Mouse (Mus musculus): ENCODE measurements around the gene Ypel3.
"Not testable (repeated sequence)": the region's sequence is repeated elsewhere in the genome, so short reads cannot be mapped to it uniquely, and the experiment has no call there.

Gene Ypel3

DNA sequence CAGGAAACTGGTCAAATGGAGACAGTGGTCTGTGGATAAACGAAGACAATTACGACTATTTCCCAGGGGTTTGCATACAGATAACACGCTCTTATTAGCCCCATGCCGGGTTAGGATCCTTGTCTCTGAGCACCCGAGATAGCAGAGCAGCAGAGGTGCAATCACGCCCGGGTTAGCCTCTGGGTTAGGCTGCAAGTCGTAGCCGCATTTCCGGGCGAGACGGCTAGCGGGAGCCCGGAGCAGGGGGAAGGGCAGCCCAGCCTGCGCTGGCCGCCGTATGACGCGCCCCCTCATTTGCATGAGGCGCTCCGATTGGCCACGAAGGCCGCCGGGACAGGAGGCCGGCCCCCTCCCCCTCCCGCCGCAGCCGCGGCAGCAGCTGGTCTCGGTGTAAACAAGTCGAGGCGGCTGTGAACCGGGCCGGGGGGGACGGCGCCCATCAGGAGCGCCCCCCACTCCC lies at the start of gene Ypel3:
TSS of gene Ypel3 (plus strand) at position 358 of the 460 bp plus-strand sequence.
- Histone ChIP-seq H3K36me3 (ENCODE audit: control insufficient read depth, insufficient read depth, low read length, poor library complexity, severe bottlenecking) (peaks cover 5% of the 10 kb centered on the region), H3K27me3 (ENCODE audit: control insufficient read depth, insufficient read depth, low read length, poor library complexity, severe bottlenecking) (no peaks in the 10 kb centered on the region)
- peak; percentile 92 for DNase-seq (ENCODE audit: low read depth, low spot score)

GRCm38 (mm10) chr7:126730256-126730789 lies 46.4 kb upstream of the Ypel3 start:
- not testable (repeated sequence) for DNase-seq (ENCODE audit: low read depth, low spot score); H3K36me3 ChIP-seq (ENCODE audit: control insufficient read depth, insufficient read depth, low read length, poor library complexity, severe bottlenecking); H3K27me3 ChIP-seq (ENCODE audit: control insufficient read depth, insufficient read depth, low read length, poor library complexity, severe bottlenecking)

DNA sequence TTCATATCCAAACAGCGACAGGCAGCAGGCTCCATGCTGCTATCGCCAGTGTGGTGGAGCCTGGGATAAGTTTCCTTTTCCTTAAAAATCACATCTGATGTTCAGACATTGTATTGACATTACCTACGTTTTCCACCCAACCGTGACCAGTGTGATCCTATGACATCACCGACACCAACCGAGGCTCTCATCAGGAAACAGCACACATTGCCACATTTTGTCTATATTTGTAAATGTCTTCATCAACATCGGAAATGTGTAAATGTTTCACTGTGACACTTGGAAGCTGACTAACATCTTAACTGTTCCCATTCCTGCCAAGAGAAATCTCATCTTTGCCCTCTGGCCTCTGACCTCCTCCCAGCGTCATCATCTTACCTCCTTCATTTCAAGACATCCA lies 40.6 kb upstream of the Ypel3 start:
- no peak for DNase-seq (ENCODE audit: low read depth, low spot score)
- H3K27me3 ChIP-seq (ENCODE audit: control insufficient read depth, insufficient read depth, low read length, poor library complexity, severe bottlenecking): no peaks in the 10 kb centered on the region
- no peaks in the 10 kb centered on the region for H3K36me3 ChIP-seq (ENCODE audit: control insufficient read depth, insufficient read depth, low read length, poor library complexity, severe bottlenecking)

DNA sequence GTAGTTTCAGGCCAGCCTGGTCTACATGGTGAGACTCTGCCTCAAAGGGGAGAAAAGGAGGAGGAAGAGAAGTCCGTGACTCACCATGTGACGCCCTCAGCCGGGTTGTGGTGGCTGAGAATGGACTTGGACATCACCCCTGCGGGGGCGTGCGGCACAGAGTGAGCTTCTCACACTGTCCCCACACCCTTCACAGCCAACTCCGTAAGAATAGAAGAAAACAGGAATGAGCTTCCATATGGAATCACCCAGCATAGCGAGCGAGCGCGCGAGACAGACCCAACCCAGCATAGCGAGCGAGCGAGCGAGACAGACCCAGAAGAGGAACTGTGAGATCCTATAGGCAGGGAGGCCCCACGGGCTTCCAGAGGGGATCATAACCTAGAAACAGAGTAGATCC lies 37.2 kb upstream of the Ypel3 start:
- Histone ChIP-seq H3K36me3 (ENCODE audit: control insufficient read depth, insufficient read depth, low read length, poor library complexity, severe bottlenecking) (no peaks in the 10 kb centered on the region), H3K27me3 (ENCODE audit: control insufficient read depth, insufficient read depth, low read length, poor library complexity, severe bottlenecking) (no peaks in the 10 kb centered on the region)
- DNase-seq (ENCODE audit: low read depth, low spot score): no peak

DNA sequence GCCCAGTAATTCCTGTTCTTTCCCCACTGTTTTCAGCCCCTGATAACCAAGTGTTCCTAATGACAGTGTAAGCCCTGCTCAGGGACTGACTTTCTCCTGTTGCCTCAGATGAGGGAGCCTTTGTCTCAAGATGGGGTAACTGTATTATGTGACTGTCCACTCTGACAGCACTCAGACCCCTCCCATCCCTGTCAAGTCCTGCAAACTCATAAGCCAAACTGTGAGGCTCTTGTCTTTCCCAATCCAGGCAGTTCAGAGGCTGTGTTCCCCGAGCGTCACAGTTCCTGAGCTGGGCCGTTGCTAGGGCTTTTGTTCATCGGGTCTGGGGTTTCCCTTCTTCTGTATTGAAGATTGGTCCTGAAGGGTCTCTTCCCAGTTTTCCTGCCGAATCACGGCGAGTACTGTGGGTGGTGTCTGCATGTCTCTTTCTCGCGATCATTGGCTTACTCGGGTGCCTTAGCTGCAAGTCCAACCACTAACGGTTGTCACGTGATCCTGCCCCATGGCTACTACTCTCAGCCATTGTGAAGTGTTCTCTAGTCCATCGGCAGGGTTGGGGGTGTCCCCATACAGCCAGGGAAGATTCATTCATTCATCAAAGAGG lies 36.5 kb upstream of the Ypel3 start:
- Histone ChIP-seq H3K36me3 (ENCODE audit: control insufficient read depth, insufficient read depth, low read length, poor library complexity, severe bottlenecking) (no peaks in the 10 kb centered on the region), H3K27me3 (ENCODE audit: control insufficient read depth, insufficient read depth, low read length, poor library complexity, severe bottlenecking) (no peaks in the 10 kb centered on the region)
- no peak for DNase-seq (ENCODE audit: low read depth, low spot score)

DNA sequence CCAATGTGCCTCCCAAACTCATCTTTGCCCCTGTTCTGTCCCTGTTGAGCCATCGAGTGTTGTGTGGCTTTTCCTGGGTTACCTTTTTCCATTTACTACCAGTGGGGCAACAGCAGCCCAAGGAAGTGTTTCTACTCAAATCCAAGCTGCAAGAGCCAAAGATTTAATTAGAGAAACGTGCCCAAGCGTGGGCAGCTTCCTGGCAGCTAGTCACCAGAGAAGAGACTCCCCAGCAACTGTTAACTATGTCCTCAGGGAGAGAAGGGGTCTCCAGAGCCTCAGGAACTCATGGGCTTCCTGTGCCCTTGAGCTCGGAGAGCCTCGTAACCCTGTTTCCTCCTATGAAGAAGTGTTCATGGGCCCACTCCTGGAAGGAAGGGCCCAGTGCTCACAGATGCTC lies 35.8 kb upstream of the Ypel3 start:
- H3K36me3 ChIP-seq (ENCODE audit: control insufficient read depth, insufficient read depth, low read length, poor library complexity, severe bottlenecking): no peaks in the 10 kb centered on the region
- no peaks in the 10 kb centered on the region for H3K27me3 ChIP-seq (ENCODE audit: control insufficient read depth, insufficient read depth, low read length, poor library complexity, severe bottlenecking)
- no peak for DNase-seq (ENCODE audit: low read depth, low spot score)

- Histone ChIP-seq H3K27me3 (ENCODE audit: control insufficient read depth, insufficient read depth, low read length, poor library complexity, severe bottlenecking) (no peaks in the 10 kb centered on the region), H3K36me3 (ENCODE audit: control insufficient read depth, insufficient read depth, low read length, poor library complexity, severe bottlenecking) (no peaks in the 10 kb centered on the region)
- DNase-seq (ENCODE audit: low read depth, low spot score): no peak
These were observed 35.3 kb upstream of the Ypel3 start for GRCm38 (mm10) chr7:126741452-126741851.

- DNase-seq (ENCODE audit: low read depth, low spot score): no peak
- Histone ChIP-seq H3K27me3 (ENCODE audit: control insufficient read depth, insufficient read depth, low read length, poor library complexity, severe bottlenecking) (no peaks in the 10 kb centered on the region), H3K36me3 (ENCODE audit: control insufficient read depth, insufficient read depth, low read length, poor library complexity, severe bottlenecking) (no peaks in the 10 kb centered on the region)
These were observed 34.7 kb upstream of the Ypel3 start for GRCm38 (mm10) chr7:126741964-126742482.

DNA sequence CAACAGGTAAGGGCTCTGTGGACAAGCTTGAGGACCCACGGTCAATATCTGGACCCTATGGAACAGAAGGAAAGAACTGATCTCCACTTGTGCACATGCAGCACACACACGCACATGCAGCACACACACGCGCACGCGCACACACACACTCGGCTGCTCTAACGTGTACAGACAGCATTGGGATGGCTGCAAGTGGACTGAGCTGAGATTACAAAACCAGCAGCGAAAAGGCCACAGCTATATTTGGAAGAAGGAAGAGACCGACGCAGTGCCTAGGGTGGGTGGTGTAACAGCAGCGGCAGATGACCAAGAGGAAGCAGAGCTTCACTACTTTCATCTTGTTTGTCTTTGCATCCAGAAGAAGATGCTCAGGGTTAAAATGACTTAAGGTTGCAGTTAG lies 30.7 kb upstream of the Ypel3 start:
- H3K27me3 ChIP-seq (ENCODE audit: control insufficient read depth, insufficient read depth, low read length, poor library complexity, severe bottlenecking): no peaks in the 10 kb centered on the region
- H3K36me3 ChIP-seq (ENCODE audit: control insufficient read depth, insufficient read depth, low read length, poor library complexity, severe bottlenecking): no peaks in the 10 kb centered on the region
- peak; percentile 32 for DNase-seq (ENCODE audit: low read depth, low spot score)

DNA sequence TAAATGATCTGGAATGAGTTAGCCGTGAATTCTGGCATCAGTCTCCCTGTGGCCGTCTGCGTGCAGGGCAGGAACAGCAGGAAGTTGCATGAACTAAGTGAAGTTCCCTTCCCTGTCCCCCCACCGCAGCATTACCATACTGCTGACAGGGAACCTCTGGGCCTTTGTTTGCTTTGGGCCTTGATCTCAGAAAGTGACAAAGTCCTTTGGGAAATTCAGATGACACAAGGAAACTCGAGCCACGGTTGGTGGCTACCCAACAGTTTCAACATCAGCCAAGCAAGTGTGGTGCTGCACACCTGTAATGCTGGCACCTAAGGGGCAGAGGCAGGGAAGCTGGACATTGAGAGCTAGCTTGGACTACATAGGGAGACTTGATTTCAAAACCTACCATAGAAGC lies 30.0 kb upstream of the Ypel3 start:
- peak; percentile 29 for DNase-seq (ENCODE audit: low read depth, low spot score)
- Histone ChIP-seq H3K27me3 (ENCODE audit: control insufficient read depth, insufficient read depth, low read length, poor library complexity, severe bottlenecking) (no peaks in the 10 kb centered on the region), H3K36me3 (ENCODE audit: control insufficient read depth, insufficient read depth, low read length, poor library complexity, severe bottlenecking) (no peaks in the 10 kb centered on the region)

DNA sequence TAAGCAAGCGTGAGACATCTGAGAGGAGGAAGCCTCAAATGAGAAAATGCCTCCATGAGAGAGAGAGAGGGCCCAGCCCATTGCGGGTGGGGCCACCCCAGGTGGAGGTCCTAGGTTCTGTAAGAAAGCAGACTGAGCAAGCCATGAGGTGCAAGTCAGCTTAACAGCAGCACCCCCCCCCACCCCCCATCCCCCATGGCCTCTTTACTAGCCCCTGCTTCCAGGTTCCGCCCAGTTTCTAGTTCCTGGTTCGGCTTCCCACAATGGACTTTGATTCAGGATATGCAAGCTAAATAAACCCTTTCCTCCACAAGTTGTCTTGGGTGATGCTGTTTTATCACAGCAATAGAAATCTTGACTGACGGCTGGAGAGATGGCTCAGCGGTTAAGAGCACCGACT lies 27.9 kb upstream of the Ypel3 start:
- Histone ChIP-seq H3K27me3 (ENCODE audit: control insufficient read depth, insufficient read depth, low read length, poor library complexity, severe bottlenecking) (no peaks in the 10 kb centered on the region), H3K36me3 (ENCODE audit: control insufficient read depth, insufficient read depth, low read length, poor library complexity, severe bottlenecking) (no peaks in the 10 kb centered on the region)
- DNase-seq (ENCODE audit: low read depth, low spot score): no peak

DNA sequence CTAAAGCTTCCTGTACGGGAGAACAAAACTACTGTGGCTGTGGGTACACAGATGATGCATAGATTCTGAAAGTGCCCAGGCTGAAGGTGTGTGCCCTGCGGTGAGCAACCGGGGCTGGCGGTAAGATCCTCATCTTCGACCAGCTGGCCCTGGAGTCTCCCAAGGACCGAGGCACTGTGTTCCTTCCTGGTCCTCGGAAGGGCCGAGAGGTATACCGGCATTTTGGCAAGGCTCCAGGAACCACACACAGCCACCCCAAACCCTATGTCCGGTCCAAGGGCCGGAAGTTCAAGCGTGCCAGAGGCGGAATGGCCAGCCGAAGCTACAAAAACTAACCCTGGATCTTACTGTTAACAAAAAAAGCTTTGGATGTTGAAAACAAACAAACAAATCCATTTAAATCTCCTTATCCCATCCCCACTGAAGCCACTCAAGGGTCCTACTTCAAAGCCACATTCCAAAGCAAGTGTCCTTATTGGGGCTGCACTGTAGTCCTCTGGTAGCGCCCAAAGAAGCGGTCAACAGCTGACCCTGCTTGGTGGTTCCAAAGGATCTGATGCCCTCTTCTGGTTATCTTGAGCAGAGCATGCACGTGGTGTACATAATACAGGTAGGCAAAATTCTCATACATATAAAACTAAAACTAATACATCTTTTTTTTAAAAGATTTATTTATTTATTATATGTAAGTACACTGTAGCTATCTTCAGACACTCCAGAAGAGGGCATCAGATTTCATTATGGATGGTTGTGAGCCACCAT lies 27.0 kb upstream of the Ypel3 start:
- Histone ChIP-seq H3K27me3 (ENCODE audit: control insufficient read depth, insufficient read depth, low read length, poor library complexity, severe bottlenecking) (no peaks in the 10 kb centered on the region), H3K36me3 (ENCODE audit: control insufficient read depth, insufficient read depth, low read length, poor library complexity, severe bottlenecking) (no peaks in the 10 kb centered on the region)
- DNase-seq (ENCODE audit: low read depth, low spot score): no peak

- Histone ChIP-seq H3K27me3 (ENCODE audit: control insufficient read depth, insufficient read depth, low read length, poor library complexity, severe bottlenecking) (no peaks in the 10 kb centered on the region), H3K36me3 (ENCODE audit: control insufficient read depth, insufficient read depth, low read length, poor library complexity, severe bottlenecking) (no peaks in the 10 kb centered on the region)
- DNase-seq (ENCODE audit: low read depth, low spot score): peak; percentile 74
These were observed 21.9 kb upstream of the Ypel3 start for GRCm38 (mm10) chr7:126754866-126755265.

- DNase-seq (ENCODE audit: low read depth, low spot score): no peak
- H3K27me3 ChIP-seq (ENCODE audit: control insufficient read depth, insufficient read depth, low read length, poor library complexity, severe bottlenecking): no peaks in the 10 kb centered on the region
- H3K36me3 ChIP-seq (ENCODE audit: control insufficient read depth, insufficient read depth, low read length, poor library complexity, severe bottlenecking): no peaks in the 10 kb centered on the region
These were observed 18.2 kb upstream of the Ypel3 start for GRCm38 (mm10) chr7:126758539-126758938.

- DNase-seq (ENCODE audit: low read depth, low spot score): peak; percentile 95
- Histone ChIP-seq H3K36me3 (ENCODE audit: control insufficient read depth, insufficient read depth, low read length, poor library complexity, severe bottlenecking) (no peaks in the 10 kb centered on the region), H3K27me3 (ENCODE audit: control insufficient read depth, insufficient read depth, low read length, poor library complexity, severe bottlenecking) (no peaks in the 10 kb centered on the region)
These were observed 17.6 kb upstream of the Ypel3 start, which contains the start of gene Mapk3 for GRCm38 (mm10) chr7:126759050-126759671. Gene Mapk3 (plus strand): TSS chr7:126759601.
